Mouse (Mus musculus): ENCODE data around the gene Galt. TPM values are rescaled to one million over a fixed set of nuclear protein-coding genes. Genes with fewer than 3 reads are reported as not detected.

Galt gene
- polyA plus RNA-seq, 1 experiment from 2014 or later: 47.7 TPM

GRCm38 (mm10) chr4:41756440-41756839 is 1.4 kb downstream of the Galt start:
- peak overlapping the region; percentile 71 for H3K9ac ChIP-seq (ENCODE audit: low read length)
- no peaks in the 10 kb centered on the region for H3K27me3 ChIP-seq (replicated peaks; ENCODE audit: control insufficient read depth, insufficient read depth, low read length)
- H3K36me3 ChIP-seq (ENCODE audit: control insufficient read depth, insufficient read depth, low read length): peaks cover 10% of the 10 kb centered on the region; the same call in 1 of the 2 replicates
- peak overlapping the region; percentile 77 for H3K4me2 ChIP-seq (ENCODE audit: low read length)
- peak overlapping the region; percentile 79 for H3K4me3 ChIP-seq (ENCODE audit: low read depth, low read length)
- peaks cover 27% of the 10 kb centered on the region for H3K4me1 ChIP-seq (replicated peaks; ENCODE audit: control insufficient read depth, insufficient read depth, low read length)
- H3K27ac ChIP-seq (ENCODE audit: low read depth): no peak overlapping the region
- DNase-seq (ENCODE audit: low spot score): no peak
- 77% methylated on average over 8 of the region's 8 CpGs for WGBS
- no peak for ATAC-seq (replicated peaks; ENCODE audit: low FRiP score, low TSS enrichment, low read depth)
- H3K9me3 ChIP-seq (ENCODE audit: control insufficient read depth, low read length): no peaks in the 10 kb centered on the region

- Histone ChIP-seq H3K27ac (ENCODE audit: low read depth) (no peak overlapping the region), H3K4me1 (replicated peaks; ENCODE audit: control insufficient read depth, insufficient read depth, low read length) (peaks cover 36% of the 10 kb centered on the region), H3K36me3 (ENCODE audit: control insufficient read depth, insufficient read depth, low read length) (peaks cover 10% of the 10 kb centered on the region; the same call in 1 of the 2 replicates), H3K9me3 (ENCODE audit: control insufficient read depth, low read length) (no peaks in the 10 kb centered on the region), H3K27me3 (replicated peaks; ENCODE audit: control insufficient read depth, insufficient read depth, low read length) (no peaks in the 10 kb centered on the region), H3K4me2 (ENCODE audit: low read length) (no peak overlapping the region), H3K4me3 (ENCODE audit: low read depth, low read length) (no peak overlapping the region), H3K9ac (ENCODE audit: low read length) (no peak overlapping the region)
- no peak for ATAC-seq (replicated peaks; ENCODE audit: low FRiP score, low TSS enrichment, low read depth)
- 92% methylated on average over 13 of the region's 13 CpGs for WGBS
- no peak for DNase-seq (ENCODE audit: low spot score)
Measured at GRCm38 (mm10) chr4:41757321-41757720, 2.3 kb downstream of the Galt start.

- H3K27me3 ChIP-seq (replicated peaks; ENCODE audit: control insufficient read depth, insufficient read depth, low read length): no peaks in the 10 kb centered on the region
- H3K27ac ChIP-seq (ENCODE audit: low read depth): no peak overlapping the region
- DNase-seq (ENCODE audit: low spot score) (no peak), ATAC-seq (replicated peaks; ENCODE audit: low FRiP score, low TSS enrichment, low read depth) (no peak)
- H3K4me2 ChIP-seq (ENCODE audit: low read length): no peak overlapping the region
- WGBS: 76% methylated on average over 11 of the region's 11 CpGs
- H3K9me3 ChIP-seq (ENCODE audit: control insufficient read depth, low read length): no peaks in the 10 kb centered on the region
- H3K4me1 ChIP-seq (replicated peaks; ENCODE audit: control insufficient read depth, insufficient read depth, low read length): peaks cover 40% of the 10 kb centered on the region
- H3K4me3 ChIP-seq (ENCODE audit: low read depth, low read length): no peak overlapping the region
- H3K36me3 ChIP-seq (ENCODE audit: control insufficient read depth, insufficient read depth, low read length): peaks cover 10% of the 10 kb centered on the region; the same call in 1 of the 2 replicates
- H3K9ac ChIP-seq (ENCODE audit: low read length): no peak overlapping the region
Measured at GRCm38 (mm10) chr4:41758021-41758420, 3.0 kb downstream of the Galt start.

GRCm38 (mm10) chr4:41758701-41759100 is 3.7 kb downstream of the Galt start:
- no peak overlapping the region for H3K4me3 ChIP-seq (ENCODE audit: low read depth, low read length)
- ATAC-seq (replicated peaks; ENCODE audit: low FRiP score, low TSS enrichment, low read depth) (no peak), DNase-seq (ENCODE audit: low spot score) (no peak)
- H3K27me3 ChIP-seq (replicated peaks; ENCODE audit: control insufficient read depth, insufficient read depth, low read length): no peaks in the 10 kb centered on the region
- 93% methylated on average over 4 of the region's 4 CpGs for WGBS
- H3K36me3 ChIP-seq (ENCODE audit: control insufficient read depth, insufficient read depth, low read length): peaks cover 10% of the 10 kb centered on the region; the same call in 1 of the 2 replicates
- peaks cover 40% of the 10 kb centered on the region for H3K4me1 ChIP-seq (replicated peaks; ENCODE audit: control insufficient read depth, insufficient read depth, low read length)
- no peak overlapping the region for H3K9ac ChIP-seq (ENCODE audit: low read length)
- no peaks in the 10 kb centered on the region for H3K9me3 ChIP-seq (ENCODE audit: control insufficient read depth, low read length)
- no peak overlapping the region for H3K4me2 ChIP-seq (ENCODE audit: low read length)
- H3K27ac ChIP-seq (ENCODE audit: low read depth): no peak overlapping the region

- peak; percentile 47 for DNase-seq (ENCODE audit: low spot score)
- WGBS: 81% methylated on average over 9 of the region's 9 CpGs
Measured at GRCm38 (mm10) chr4:41759206-41759605, 4.2 kb downstream of the Galt start.

GRCm38 (mm10) chr4:41759656-41760287 is 4.7 kb downstream of the Galt start:
- H3K9me3 ChIP-seq (ENCODE audit: control insufficient read depth, low read length): no peaks in the 10 kb centered on the region
- ATAC-seq (replicated peaks; ENCODE audit: low FRiP score, low TSS enrichment, low read depth) (no peak), DNase-seq (ENCODE audit: low spot score) (no peak)
- 21% methylated on average over 6 of the region's 6 CpGs for WGBS
- peak overlapping the region; percentile 49 for H3K4me3 ChIP-seq (ENCODE audit: low read depth, low read length)
- H3K4me2 ChIP-seq (ENCODE audit: low read length): peak overlapping the region; percentile 73
- peaks cover 10% of the 10 kb centered on the region; the same call in 1 of the 2 replicates for H3K36me3 ChIP-seq (ENCODE audit: control insufficient read depth, insufficient read depth, low read length)
- peak overlapping the region; percentile 86 for H3K27ac ChIP-seq (ENCODE audit: low read depth)
- H3K9ac ChIP-seq (ENCODE audit: low read length): peak overlapping the region; percentile 52
- peaks cover 38% of the 10 kb centered on the region for H3K4me1 ChIP-seq (replicated peaks; ENCODE audit: control insufficient read depth, insufficient read depth, low read length)
- no peaks in the 10 kb centered on the region for H3K27me3 ChIP-seq (replicated peaks; ENCODE audit: control insufficient read depth, insufficient read depth, low read length)

More at GRCm38 (mm10) chr4:41759206-41759605, 4.2 kb downstream of the Galt start:
- Histone ChIP-seq H3K9me3 (ENCODE audit: control insufficient read depth, low read length) (no peaks in the 10 kb centered on the region), H3K4me2 (ENCODE audit: low read length) (no peak overlapping the region), H3K27ac (ENCODE audit: low read depth) (no peak overlapping the region), H3K9ac (ENCODE audit: low read length) (no peak overlapping the region), H3K4me3 (ENCODE audit: low read depth, low read length) (no peak overlapping the region), H3K36me3 (ENCODE audit: control insufficient read depth, insufficient read depth, low read length) (peaks cover 10% of the 10 kb centered on the region; the same call in 1 of the 2 replicates), H3K27me3 (replicated peaks; ENCODE audit: control insufficient read depth, insufficient read depth, low read length) (no peaks in the 10 kb centered on the region), H3K4me1 (replicated peaks; ENCODE audit: control insufficient read depth, insufficient read depth, low read length) (peaks cover 40% of the 10 kb centered on the region)
- ATAC-seq (replicated peaks; ENCODE audit: low FRiP score, low TSS enrichment, low read depth): no peak

GRCm38 (mm10) chr4:41760288-41760721 is 5.3 kb downstream of the Galt start:
- no peaks in the 10 kb centered on the region for H3K9me3 ChIP-seq (ENCODE audit: control insufficient read depth, low read length)
- H3K4me2 ChIP-seq (ENCODE audit: low read length): peak overlapping the region; percentile 73
- H3K36me3 ChIP-seq (ENCODE audit: control insufficient read depth, insufficient read depth, low read length): peaks cover 10% of the 10 kb centered on the region; the same call in 1 of the 2 replicates
- H3K4me3 ChIP-seq (ENCODE audit: low read depth, low read length): peak overlapping the region; percentile 49
- peak; percentile 88 for DNase-seq (ENCODE audit: low spot score)
- WGBS: under 1% methylated on average over 15 of the region's 15 CpGs
- ATAC-seq (replicated peaks; ENCODE audit: low FRiP score, low TSS enrichment, low read depth): peak; percentile 90
- H3K9ac ChIP-seq (ENCODE audit: low read length): peak overlapping the region; percentile 52
- peak overlapping the region; percentile 86 for H3K27ac ChIP-seq (ENCODE audit: low read depth)
- H3K4me1 ChIP-seq (replicated peaks; ENCODE audit: control insufficient read depth, insufficient read depth, low read length): peaks cover 35% of the 10 kb centered on the region
- H3K27me3 ChIP-seq (replicated peaks; ENCODE audit: control insufficient read depth, insufficient read depth, low read length): no peaks in the 10 kb centered on the region

- no peaks in the 10 kb centered on the region for H3K9me3 ChIP-seq (ENCODE audit: control insufficient read depth, low read length)
- peak; percentile 16; the same call in 1 of the 2 replicates for ATAC-seq (replicated peaks; ENCODE audit: low FRiP score, low TSS enrichment, low read depth)
- DNase-seq (ENCODE audit: low spot score): no peak
- H3K4me3 ChIP-seq (ENCODE audit: low read depth, low read length): peak overlapping the region; percentile 49
- peaks cover 35% of the 10 kb centered on the region for H3K4me1 ChIP-seq (replicated peaks; ENCODE audit: control insufficient read depth, insufficient read depth, low read length)
- peak overlapping the region; percentile 52 for H3K9ac ChIP-seq (ENCODE audit: low read length)
- WGBS: 64% methylated on average over 4 of the region's 4 CpGs
- H3K4me2 ChIP-seq (ENCODE audit: low read length): peak overlapping the region; percentile 73
- H3K27ac ChIP-seq (ENCODE audit: low read depth): peak overlapping the region; percentile 86
- no peaks in the 10 kb centered on the region for H3K27me3 ChIP-seq (replicated peaks; ENCODE audit: control insufficient read depth, insufficient read depth, low read length)
- H3K36me3 ChIP-seq (ENCODE audit: control insufficient read depth, insufficient read depth, low read length): peaks cover 10% of the 10 kb centered on the region; the same call in 1 of the 2 replicates
Measured at GRCm38 (mm10) chr4:41760911-41761310, 5.9 kb downstream of the Galt start.

GRCm38 (mm10) chr4:41761680-41762079 is 6.7 kb downstream of the Galt start:
- ATAC-seq (replicated peaks; ENCODE audit: low FRiP score, low TSS enrichment, low read depth) (no peak), DNase-seq (ENCODE audit: low spot score) (no peak)
- H3K9ac ChIP-seq (ENCODE audit: low read length): peak overlapping the region; percentile 52
- H3K4me2 ChIP-seq (ENCODE audit: low read length): peak overlapping the region; percentile 73
- peak overlapping the region; percentile 49 for H3K4me3 ChIP-seq (ENCODE audit: low read depth, low read length)
- no peaks in the 10 kb centered on the region for H3K9me3 ChIP-seq (ENCODE audit: control insufficient read depth, low read length)
- peak overlapping the region; percentile 86 for H3K27ac ChIP-seq (ENCODE audit: low read depth)
- H3K36me3 ChIP-seq (ENCODE audit: control insufficient read depth, insufficient read depth, low read length): peaks cover 12% of the 10 kb centered on the region
- peaks cover 29% of the 10 kb centered on the region for H3K4me1 ChIP-seq (replicated peaks; ENCODE audit: control insufficient read depth, insufficient read depth, low read length)
- H3K27me3 ChIP-seq (replicated peaks; ENCODE audit: control insufficient read depth, insufficient read depth, low read length): no peaks in the 10 kb centered on the region

All from intestine, embryonic 14.5 days (tissue).